Mouse (Mus musculus) spleen, postnatal 14 days (tissue): ENCODE data around the gene Fyn.

Experiments
- DNase-seq, 2 experiments: peaks; one replicate each; pipeline ENCODE4 v3.0.0; 2021 to 2022; ENCODE audit warnings: low spot score in 2 of 2

The Fyn gene

DNA sequence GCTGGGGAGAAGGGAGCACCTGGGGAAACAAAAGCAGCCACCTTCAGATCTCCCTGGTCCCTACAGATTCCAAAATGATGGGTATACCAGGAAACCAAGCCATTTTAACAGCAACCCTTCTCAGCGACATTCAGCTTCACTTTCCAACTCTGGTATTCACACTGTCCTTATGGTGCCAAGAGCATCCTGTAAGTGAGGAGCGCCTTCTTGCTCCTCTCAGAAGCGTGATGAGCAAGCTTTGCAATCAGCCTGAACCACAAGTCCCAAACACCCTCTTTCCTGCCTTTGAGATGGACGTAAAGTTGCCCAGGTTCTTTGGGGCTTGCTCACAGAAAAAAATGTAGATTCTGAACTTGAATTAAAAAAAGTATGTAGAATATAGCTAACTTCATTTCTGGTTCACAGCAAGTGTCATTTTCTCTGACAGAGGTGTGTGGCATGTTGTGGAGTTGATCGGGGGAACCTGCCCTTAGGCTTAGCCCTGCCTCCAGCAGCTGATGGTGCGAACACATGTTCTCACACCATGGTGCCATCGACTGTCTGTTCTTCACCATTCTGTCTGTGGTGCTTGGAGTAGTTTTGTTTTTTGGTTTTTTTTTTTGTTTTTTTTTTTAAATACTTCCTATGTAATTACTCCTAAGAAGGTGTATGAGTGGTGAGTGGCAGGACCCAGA lies 102.5 kb downstream of the Fyn start:
- no peak for DNase-seq

DNA sequence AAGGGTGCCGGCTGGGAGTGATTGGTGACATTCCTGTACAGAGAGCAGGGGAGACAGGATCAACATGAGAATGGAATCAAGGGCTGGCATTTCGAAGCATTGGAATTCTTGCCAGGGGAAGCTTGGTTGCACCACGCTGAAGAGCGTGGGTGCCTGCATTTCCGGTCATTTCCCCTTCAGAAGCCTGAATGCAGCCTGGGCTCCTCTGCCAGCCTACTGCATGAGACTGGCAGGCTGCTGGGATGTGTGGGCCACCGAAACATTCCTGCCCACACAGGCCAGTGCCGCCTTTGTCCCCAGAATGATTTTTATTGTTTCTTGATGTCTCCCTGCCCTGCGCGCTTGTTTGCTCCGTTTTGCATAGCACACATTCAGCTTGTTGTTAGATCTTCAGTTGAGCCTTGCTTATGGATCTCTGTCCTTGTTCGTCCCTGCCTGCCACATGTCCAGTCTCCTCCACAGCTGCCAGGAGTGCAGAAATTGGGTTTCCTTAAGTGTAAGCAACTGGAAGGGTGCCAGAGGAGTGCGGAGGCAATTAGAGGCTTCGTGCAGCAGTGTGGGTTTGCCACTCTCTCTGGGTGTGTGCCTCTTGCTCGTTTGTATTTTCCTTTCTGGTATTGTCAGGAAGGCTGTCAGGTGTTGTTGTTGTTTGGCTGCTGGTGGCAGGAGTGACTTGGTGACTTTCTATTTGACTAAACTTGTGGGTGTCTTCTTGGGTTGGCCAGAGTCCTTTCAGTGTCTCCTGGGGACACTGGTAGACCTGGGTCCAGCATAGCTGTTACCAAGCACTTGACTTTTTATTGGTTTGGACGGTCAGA lies 103.3 kb downstream of the Fyn start:
- no peak for DNase-seq

DNA sequence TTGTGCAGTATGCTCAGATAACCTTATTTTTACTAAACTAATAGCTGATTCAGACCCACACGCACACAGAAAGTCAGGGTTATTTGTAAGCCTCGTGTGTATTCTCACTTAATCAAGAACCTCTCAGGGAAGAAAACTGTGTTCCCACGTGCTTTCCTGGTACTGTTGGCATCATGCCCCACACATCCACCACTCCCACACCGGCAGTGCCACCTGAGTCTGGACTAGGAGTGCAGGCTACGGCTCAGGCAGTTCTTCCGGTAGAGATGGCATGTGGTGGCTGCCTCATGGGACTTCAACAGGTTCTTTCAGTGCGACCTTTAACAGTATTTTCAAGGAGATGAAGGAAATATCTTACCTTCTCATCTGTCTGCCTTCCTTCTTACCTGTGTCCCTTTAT lies 104.3 kb downstream of the Fyn start:
- no peak for DNase-seq

DNA sequence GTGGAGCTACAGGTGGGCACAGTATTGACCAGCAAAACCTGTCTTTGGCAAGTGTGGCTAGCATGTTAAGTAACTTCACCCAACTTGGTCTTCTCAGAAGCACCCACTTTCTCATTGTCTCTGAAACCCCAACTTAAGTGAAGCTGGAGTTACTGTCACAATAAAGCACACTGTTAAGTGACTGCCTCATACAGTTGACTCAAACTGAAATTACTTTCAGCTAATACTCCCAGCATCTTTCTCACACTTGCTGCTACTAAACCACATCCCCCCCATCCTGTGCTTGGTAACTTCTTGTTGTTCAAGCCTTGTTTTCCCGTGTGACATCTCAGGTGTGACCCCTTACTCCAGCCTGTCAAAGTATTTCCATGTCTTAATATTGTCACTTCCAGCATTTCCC lies 110.7 kb downstream of the Fyn start:
- no peak for DNase-seq

DNA sequence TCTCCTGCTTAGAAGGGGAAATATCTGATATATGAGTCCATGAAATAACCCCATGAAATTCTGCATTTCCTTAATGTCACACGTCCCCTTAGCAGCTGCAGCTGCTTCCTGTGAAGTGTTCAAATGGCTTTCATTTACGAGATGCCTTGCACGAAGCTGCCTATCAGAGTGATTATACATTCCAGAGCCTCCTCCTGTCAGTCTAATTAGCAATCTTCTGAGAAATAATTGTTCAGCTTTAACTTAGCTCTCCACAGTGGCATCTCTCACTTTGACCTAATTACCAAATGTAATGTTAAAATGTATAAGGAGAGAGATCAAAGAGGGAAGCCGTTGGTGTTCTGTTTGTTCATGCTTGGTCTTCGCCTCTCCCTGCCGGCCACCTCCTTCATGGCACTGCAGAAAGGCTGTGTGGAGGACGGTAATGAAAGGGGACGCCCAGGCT lies 115.7 kb downstream of the Fyn start:
- DNase-seq: no peak

DNA sequence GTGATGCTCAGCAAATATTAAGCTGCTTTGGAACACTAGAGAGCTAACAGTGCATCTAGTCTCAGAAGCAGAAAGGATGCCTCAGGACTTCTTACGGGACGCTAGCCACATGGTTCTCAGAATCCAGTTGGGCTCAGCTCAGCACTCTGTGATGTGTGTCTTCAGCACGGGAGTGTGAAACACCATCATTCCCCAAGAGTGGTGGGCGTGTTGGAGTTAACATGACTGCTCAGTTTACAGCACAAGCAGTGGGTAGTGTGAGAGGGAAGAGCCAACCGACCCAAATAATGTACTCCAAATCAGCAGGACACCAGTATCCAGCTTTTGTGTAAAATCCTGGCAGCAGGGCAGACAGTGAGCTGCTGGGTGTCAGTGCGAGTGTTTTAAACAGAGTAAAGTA lies 116.2 kb downstream of the Fyn start:
- no peak for DNase-seq

DNA sequence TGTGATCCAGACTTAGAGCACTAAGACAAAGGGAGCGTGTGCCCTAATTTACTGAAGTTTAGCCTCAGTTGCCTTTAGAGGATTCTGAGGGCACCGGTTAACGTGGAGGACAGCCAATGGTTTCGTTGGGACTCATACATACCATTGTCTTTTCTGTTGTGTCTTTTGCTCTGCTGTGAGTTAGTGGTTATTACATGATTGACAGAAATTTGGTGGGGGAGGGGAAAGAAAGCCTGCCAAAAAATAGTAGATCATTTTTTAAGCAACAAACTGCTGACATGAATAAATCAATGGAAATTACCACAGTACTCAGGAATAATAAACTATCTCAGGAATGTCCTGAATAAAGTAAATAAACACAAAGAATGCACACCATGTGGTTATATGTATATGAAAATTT lies 117.3 kb downstream of the Fyn start:
- no peak for DNase-seq

DNA sequence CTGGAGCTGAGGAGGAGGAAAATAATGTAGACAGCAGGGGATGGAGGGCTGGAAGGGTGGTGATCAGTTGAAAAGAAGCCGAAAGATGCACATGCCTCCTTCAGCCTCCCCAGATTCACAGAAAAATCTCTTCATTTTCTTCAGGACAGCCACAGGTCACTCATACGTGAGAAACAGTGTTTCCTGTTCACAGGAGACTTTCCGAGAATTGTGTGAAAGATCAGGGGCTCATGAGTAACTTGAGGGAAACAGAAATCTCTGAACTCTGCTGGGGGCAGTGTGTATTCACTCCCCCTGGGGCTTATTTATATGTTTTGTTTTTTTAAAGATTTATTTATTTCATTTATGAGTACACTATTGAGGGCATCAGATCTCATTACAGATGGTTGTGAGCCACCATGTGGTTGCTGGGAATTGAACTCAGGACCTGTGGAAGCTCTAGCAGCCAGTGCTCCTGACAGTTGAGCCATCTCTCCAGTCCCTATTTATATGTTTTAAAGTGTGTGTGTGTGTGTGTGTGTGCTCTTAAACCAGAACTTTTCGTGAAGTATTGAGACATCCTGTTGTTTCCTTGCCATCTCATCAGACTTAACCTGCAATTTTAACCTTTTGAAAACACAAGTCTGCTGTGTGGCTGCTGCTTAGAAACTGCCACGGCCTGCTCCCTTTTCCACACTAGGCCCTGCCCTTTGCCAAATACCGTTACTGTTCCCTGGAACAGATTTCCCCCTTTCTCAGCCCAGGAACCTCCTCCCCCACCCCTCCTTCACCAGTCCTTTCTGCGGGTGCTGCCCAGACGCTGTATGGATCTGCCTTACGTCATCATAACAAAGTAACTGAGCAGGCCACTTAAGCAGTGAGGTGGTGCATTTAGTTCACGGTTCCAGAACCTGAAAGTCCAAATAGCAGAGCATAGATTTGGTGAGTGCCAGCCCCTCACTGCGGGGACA lies 118.1 kb downstream of the Fyn start:
- no peak for DNase-seq

DNA sequence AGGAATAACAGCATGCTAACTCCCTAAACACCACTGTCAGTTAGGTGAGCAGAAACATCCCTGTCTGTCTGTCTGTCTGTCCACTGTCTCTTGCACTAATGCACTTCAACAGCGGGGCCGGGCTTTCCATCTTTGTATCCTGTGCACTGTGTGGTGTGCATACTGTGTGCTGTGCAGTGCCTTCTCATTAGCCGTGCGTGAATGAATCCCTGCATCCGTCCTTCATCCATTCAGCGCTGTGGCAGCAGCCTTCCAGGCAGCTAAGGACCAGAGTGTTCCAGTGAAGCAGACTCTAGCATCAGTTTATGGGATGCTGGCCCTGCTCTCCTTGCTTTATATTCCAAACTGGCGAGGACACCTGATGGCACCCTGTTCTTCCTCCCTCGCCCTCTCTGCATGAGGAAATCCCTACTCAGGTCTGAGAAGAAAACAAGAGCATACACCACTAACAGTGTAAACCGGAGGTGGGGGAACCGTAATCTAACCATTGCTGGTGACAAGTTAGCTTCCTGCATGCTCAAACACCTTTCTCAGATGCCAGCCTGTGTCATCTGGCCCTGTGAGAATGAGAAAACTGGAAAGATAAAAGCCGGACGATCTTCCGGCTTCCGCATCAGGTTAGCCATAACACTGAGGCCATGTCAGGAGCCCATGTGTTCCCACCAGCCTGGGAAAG lies 119.2 kb downstream of the Fyn start:
- DNase-seq: no peak

DNA sequence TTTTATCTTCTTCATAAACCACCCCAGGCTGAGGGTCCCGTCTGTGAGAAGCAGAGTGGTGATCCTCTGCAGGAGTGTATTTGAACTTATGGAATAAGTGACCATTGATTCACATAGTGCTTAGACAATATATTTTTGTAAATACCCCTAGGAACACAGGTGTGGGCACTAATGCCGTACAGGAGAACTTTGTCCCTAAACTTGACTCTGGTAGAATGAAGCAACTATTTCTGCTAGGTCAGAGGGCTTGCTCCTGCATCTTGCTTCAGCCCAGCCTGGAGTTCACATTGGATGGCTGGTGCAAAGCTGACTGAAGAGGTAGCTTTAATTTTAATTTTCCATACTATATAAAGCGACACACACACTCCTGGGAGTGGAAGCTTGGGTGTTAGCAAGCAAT lies 119.9 kb downstream of the Fyn start:
- DNase-seq: no peak

DNA sequence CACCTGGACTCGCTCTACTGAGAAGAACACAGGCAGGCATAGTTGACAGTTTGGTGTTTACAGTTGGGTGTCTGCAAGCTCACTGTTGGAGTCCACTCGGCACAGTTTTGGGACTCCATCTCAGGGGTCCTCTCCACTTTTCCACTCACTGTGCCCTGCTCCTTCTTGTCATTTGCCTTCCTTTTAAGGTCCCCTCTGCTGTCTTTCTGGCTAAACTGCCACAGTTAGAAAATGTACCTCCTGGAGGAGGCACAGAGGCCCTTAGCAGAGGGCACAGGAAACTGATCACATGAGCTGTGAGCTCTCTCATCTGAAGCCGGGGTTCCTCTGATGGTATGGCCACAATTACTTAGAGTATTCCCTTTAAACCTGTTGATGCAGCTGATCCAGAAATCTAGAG lies 120.3 kb downstream of the Fyn start:
- DNase-seq: no peak

DNA sequence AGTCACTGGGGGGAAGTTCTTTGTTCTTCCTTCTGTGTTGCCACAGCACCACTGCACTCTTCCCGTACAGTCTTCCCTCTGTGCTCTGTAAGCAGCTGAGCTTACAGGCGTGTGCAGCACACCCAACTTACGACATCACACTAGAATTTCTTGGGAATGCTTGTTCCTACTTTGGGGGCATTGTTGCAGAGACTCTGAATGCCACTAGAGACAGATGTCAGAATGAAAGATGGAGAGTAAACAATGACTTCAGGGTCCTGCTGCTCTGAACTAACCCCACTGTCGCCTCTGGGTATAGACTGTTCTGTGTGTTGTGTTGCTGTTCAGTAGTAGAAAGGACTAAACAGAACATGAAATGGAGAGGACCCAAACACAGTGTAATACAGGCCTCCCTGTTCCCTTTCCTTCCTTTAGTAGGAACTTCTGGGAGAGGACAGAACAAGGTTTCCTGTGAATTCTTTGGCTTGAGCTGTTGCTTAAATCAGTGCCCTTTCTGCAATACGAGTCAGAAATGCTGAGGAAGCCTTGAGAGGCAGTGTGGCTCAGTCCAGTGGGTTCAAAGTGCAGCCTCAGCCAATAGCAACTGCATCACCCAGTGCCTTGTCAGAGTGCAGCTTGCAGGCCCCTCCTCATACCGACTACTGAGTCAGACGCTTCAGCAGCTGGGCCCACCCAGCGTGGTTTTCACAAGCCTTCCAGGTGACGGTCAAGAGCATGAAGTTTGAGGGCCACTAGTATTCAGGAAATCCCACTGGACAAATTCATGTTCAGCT lies 121.9 kb downstream of the Fyn start:
- no peak for DNase-seq

DNA sequence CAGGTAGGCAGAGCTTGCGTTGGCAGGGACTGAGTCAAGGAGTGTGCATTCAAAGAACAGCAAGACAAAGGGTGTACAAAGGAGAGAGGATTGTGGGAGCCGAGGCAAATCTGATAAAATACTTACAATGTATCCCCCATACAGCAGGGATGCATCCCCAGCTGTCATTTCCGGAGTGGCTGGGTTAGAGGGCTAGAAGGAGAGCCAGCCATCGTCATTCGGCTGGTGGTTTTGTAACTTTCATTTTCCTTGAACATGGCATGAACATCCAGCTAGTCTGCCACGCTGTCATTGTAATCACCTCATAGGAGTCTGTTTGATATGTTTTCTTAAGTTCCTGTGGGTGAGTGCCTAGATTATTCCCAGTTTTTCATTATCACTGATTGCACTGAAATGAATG lies 123.5 kb downstream of the Fyn start:
- DNase-seq: no peak

DNA sequence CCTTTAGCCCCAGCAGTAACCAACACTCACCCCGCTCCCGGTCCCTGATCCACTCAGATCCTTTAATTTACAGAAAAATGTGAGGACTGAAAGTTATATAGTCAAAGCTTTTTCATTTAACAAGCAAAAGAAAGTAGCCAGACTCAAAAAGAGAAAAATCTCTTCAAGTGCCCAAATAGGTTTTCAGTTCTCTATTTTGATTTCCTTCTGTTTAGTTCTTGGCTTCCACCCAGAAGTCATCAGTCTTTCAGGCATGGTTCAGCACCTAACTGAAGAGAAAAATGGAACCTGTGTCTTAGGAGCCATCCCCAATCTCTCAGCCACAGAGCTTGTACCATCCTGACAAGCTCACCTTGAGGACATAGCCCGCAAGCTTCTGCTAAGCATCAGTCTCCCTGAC lies 124.4 kb downstream of the Fyn start:
- no peak for DNase-seq

DNA sequence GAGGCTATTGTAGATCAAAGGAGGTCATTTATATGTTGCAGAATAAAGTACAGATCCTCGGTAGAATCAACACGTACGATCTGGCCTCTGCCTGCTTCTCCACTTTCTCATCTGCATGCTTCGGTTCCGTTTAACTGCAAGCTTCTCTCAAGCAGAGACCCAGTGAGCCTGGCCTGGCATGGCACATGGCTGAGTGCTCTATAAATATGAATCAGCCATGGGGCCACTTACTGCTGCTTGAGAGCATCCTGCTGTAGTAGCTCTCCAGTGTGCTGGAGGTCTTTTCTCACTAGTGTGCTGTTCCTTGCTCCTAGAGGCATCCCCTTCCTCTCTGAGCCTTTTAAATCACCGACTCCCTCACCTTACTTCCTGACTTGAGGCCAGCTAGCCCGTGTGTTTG lies 130.0 kb downstream of the Fyn start:
- DNase-seq: no peak

DNA sequence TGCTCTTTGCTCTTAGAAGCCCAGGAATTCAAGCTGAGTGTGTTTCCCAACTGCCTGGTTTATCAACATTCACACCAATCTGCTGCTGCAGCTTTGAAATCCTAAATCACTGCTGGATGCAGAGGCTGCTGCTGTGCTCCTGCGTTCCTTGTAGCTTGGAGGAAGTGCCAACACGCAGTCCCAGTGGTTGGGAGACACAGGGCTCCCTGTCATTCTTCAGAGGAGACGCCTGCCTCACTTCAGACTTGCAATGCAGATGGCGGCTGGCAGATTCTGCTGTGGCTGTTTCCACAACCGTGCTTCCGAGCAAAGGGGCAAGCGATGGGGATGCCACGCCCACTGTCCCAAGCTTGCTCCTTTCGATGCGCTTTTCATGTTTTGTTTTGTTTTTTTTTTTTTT lies 132.9 kb downstream of the Fyn start:
- DNase-seq: no peak

DNA sequence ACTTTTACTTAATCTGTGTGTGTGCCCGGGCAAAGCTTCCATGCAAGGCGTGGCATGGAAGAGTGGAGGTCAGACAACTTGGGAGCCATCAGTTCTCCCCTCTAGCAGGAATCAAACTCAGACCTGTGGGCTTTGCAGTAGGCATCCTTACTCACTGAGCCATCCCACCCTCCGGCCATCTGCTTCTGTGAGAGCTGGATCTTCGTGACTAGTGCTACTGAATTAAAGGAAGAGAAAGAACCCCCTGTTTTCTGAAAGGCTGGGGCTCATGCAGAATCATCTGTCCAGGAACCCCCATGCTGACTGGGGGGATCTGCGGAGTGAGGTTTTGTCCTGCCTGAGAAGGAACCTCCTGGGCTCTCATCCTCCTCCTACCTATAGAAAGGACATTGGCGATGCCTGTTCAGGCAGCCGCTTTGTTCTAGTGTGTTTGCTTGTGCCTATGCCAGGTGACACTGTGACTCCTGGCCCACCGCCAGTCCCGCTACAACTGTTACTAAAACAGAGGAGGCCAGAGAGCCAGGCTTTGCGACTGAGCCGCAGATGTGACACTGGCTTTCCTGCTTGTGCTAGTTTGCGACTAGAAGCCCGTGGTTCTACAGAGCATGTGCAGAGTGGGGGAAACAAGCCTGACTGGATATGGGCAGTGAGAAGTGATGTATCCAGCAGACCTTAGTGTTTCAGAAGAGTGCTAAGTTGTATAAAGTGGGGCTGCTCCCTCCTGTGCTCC lies 133.5 kb downstream of the Fyn start:
- no peak for DNase-seq

DNA sequence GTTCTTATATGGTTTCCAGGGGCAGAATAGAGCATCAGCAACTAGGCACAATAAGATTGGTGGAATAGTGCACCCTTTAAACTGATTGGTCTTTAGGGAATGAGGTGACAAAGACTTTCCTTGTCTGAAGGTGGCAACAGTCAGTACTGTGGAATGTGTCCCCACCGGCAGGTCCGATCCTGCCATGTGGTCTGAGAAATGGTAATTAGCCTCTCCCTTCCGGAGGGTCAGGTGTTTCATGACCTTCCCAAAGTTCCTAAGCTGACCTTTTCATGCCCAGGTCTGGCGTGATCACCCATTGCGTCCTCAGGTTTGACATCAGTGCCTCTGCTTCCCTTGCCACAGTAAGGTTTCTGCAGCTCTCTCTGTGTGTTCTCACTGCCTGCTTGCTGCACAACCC lies 134.7 kb downstream of the Fyn start:
- no peak for DNase-seq

DNA sequence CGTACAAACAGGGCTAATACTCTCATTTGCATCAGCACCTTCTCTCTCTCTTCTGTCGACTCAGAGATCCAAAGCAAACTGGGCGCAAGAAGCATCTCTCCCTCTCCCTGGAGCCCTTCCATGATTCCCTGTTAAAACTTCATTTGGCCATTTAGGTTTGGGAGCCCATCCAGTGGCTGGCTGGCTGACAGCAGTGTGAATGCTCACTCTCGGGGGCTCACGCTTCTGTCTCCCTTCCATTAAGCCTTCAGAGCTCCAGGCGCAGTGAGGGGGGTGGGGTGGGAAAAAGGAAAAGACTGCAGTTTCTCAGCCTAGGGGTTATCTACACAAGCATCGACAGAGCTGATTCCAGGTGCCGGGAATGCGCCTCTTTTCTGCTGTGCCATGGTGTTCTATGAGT lies 136.4 kb downstream of the Fyn start:
- DNase-seq: no peak

DNA sequence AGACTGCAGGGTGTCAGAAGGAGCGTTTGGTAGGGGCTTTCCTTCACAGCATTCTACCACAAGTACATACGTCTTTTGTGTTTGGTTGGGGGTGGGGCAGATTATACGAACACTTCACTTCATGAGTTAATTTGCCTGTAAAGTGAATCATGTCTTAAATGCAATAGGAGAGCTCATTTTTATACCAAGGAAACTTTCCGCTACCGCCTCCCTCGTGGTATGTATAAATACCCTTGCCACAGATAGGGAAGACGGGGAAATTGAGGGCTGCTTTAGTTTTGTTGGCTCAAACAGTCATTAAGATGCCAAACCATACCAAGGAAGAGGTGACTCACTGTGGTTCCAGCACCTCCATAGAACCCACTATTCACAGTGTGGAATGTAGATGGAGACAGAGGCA lies 137.0 kb downstream of the Fyn start:
- DNase-seq: no peak
